Mouse (Mus musculus): ENCODE data around the gene Itga2b. TPM values are rescaled to one million over a fixed set of nuclear protein-coding genes. Genes with fewer than 3 reads are reported as not detected.

Gene Itga2b
- total RNA-seq, 2 experiments from 2014 or later, result 4.1 to 4.4 TPM

DNA sequence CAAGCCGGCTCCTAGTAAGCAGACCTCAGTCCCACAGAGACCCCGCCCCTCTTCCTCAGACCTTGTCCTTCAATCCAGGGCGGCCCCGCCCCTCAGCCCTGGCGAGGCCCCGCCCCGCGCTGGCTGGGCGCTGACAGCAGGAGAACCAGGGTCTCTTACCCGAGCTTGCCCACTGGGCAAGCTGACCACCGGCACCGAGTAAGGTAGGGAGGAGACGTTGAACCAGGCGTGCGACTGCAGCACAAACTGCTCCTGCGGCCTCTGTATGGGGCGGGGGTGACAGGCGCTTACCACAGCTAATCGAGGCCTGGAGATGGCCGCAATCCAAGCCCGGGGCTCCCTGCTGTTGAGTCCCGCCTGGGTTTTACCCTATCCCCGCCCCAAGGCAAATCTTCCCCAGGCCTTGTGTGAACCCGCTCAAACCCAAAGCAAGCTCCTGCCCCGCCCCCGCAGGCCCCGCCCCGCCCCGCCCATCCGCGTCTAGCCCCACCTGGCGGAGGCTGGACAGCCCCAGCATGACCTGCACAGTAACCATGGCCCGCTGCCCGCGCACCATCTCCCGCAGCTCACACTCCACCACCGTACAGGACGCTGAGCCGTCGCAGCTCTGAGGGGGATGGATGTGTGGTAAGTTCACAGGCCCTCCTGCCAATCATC, 14.1 kb downstream of the Itga2b start:
- peak; percentile 65 for DNase-seq

DNA sequence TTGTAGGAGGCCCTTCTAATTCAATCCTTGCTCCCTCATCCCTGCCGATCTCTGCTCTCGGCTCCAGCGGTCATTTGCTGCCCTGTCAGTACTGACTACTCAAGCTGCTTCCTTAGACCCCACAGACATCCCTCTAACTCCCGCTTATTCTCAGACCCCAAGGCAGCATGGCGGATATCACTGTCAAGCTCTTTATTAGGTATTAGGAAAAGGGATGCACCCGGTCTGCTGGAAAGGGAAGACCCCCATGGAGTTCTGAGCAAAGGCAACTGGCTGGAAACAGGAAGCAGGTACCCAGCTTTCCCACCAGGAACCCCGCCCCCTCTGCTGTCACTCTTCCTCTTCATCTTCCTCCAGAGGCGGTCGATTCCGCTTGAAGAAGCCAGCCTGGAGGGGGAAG, 16.8 kb downstream of the Itga2b start:
- DNase-seq, result no peak

DNA sequence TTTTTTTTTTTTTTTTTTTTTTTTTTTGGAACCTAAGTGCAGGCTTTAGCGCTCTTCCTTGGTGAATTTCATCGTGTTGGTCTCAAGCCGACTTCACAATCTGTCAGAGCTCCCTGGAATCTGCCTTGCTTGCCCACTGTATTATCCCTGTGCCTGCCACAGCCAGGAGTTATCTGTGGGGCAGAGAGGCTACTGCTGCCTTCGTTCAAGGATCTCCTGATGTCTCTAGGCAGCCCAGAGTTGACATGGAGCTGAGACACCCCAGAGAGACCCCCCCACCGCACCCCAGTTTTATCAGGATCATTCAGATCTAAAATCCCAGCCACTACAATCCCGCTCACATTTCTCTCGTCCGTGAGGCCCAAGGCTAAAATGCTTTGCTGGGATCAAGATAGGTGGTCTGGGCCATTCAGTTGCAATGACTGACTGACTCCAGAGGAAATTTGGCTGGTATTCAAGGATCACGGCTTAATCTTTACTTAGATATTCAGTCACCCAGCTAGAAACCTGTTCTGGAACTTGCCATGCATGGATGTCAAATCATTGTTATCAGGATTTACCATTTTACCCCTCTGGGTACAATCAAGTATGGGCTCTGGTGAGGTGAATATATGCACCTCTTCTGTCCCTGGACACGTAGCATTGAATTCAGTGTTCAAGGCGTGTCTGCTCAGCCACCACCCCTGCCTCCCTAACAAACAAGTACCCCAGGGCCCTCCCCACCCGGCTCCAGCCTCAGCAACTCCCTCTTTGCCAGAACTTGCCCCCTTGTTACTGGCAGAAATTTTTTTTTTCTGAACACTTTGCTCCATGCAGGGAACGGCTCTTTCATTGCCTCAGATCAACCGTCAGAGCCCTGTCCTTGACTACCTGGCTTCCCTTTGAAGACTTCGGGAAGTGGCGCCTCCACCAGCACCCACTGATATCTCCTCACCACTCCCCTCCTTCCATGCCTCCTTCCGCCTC, 20.6 kb downstream of the Itga2b start:
- DNase-seq, result no peak

DNA sequence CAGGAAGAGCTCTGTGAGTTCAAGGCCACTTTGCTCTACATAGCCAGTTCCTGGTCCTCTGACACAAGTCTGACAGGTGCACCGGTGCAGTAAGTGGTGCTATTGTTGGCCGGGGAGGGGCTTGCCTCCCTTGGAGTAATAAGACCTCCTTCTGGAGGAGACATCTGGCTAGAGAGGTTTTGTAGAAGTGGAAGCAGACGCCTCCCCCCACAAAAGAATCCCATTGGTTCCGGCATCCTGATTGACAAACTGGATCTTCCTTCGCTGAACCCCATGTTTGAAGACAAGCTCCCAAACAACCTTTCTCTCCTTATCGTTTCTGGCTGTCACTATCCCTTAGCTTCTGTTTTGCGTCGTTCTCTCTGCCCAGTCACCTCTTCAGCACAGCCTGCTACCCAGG, 21.6 kb downstream of the Itga2b start:
- DNase-seq, result no peak

DNA sequence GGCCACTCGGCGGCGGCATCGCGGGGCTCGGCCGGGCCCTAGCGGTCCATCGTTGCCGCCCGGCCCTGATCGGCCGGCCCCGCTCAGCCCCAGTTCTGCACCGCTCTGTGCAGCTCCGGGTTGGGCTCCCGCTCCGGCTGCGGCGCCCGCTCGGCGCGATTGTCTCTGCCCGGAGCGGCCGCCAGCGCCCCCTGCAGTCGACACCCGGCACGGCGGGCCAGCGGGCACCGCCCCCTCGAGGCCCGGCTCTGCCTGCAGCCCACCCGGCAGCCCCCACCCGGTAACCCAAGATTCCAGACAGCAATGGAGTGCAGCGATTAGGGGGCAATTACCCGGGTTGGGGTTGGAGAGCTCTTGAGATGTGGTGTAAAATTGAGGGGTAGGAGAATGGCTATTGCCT, 22.4 kb downstream of the Itga2b start, which contains the start of gene Fam171a2:
Fam171a2 (minus strand) TSS at position 186 of the 400 bp plus-strand sequence.
- DNase-seq, result peak; percentile 69 to 81

DNA sequence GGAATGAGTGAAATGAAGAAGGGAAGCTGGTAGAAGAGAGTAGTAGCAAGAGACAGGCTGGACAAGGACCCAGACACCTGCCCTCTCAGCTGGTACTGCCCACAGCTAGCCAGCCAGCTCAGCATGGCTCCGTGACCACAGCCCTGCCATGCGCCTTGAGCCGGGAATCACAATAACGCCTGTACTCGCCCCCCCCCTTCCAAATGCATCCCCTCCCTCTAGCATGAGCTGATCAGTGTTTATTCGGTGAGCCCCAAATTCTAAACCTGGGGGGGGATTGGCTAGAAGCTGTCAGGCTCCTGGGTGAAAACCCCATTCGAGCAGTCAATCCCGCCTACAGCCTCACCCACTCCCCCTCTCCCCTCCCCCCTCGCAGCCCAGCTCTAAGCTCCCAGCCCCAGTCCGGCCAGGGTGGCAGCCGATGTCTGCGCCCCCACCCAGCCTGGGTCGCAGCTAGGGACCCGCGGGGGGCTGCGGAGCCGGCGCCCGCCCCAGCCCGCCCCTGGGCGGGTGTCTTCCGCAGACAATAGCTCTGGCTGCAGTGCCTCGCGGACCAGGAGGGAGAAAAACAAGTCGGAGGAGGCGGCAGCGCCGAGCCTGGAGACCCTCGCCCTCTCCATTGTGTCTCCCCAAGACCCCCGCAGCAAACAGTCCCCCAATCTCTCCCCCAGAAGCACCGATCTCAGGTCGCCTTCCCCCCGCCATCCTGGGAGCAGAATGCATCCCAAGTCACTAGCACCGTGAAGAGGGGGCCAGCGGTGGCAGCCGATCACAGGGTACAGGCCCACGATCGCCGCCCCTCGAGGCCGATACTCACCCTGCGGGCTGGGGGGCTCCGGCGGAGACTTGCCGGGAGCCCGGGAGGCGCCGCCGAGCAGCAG, 23.1 kb downstream of the Itga2b start:
- peak in 1 of 2 experiments; percentile 39 for DNase-seq

DNA sequence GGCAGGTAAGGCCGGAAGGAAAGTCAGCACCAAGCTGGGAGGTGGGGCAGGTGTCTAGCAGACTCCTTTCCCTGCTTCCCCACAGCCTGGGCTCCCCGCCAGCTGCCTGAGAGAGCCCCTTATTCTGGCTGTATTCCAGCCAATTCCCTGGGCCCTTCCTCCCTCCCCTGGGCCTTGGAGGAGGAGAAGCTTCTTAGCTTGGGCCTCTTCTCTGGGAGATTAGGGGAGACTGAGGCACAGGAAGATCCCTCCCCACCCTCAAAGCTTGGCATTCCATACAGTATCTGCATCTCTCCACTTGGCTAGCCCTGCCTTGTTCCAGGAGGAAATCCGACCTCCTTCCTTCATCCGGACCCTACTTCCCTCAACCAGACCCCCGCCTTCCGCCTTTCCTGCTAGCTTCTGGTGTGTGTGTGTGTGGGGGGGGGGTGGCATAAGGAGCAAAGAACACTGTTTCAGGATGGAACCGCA, 24.0 kb downstream of the Itga2b start:
- peak; percentile 49 to 58 for DNase-seq

DNA sequence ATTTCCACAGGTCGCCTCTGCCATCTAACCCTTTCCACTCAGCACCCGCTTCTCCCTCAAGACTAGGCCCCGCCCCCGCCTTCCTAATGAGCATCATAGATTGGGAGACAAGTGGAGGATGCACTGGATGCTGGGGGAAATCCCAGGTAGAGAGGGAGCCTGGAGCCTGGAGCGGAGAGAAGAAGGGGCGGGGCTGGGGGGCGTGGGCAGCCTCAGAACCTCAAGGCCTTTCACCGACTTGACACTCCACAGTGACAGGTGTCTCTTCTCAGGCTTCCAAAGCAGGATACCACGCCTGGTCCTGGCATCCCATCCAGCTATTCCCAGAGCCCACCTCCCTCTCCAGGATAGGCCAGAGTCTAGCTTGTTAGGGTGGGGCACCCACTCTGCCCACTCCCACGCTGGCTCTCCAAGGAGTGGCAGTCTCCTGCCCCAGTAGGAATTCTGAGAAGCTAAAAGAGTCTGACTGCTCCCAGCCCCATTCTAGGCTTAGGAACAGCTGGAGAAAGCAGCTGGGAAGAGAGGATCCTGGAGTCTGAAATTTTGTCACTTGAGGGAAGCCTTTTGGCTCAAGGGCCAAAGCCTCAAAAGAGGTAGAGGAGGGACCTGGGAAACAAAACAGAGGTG, 24.5 kb downstream of the Itga2b start:
- DNase-seq, result peak; percentile 57 to 70

DNA sequence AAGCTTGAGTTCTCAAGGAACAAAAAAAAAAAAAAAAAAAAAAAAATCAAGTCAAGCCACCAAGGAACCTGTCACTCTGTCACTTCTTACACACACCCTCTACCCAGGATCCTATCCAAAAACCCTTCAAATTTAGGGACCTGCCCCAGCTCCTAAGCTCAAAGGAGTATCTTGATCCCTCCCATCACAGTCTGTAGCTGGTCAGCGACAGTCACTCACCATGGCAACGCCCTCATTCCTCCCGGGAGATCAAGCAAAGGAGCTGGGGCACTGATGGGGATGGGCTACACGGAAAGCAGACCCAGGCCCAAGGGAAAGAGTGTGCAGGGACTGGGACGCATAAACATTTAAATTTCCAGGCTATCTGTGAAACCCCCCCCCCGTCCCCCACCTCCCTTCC, 25.1 kb downstream of the Itga2b start:
- no peak for DNase-seq

DNA sequence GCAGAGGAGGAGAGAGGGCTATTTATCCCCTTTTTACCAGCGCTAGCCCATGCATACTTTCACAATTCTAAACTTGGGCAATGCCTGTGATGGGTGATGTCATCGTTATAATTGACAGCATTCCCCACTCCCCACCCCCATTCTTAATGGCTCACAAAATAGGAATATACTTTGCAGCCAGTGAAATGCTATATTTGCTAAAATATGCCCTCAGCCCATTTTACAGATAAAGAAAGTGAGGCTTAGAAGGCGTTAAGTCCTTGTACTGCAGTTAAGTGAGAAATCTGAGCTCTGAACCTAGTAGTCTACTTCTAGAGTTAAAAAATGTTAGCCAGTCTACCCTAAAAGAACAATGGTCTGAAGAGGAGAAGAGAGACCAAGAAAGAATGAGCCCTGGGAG, 25.6 kb downstream of the Itga2b start:
- no peak for DNase-seq

DNA sequence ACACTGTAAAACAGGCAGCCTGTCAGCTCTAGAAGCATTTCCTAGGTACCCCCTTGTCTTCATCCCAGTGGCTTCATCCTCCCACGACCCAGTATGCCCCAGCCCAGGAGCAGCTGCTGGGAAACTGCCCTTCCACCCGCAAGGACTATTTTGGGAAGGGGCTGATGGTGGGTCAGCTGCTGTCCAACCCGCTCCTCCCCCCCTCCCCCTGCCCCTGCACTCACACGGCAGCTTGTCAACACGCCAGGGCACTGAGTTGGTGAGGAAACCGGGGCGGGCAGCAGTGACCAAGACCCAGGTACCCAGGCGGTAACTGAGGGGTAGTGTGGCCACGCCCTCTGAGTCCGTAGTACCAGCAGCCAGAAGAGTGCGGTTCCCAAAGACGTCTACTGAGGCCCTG, 26.2 kb downstream of the Itga2b start:
- DNase-seq, result no peak

DNA sequence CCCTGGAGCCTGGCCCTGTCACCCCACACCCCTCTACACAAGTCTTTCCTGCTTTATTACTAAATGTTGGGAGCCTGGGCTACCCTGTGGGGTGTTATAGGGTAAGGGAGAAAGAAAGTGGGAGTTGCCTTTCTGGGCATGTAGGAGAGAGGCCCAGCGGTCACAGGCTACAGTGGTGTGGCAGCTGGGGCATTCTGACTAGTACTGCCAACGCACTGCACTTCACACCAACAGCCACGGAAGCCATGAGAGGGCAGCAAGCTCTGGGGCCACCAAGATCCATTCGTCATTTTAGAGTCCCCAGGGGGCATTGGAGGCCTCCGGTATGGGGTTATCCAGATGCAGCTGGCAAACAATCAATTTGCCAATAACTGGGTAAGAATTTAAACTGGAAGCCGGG, 27.8 kb downstream of the Itga2b start:
- no peak for DNase-seq

DNA sequence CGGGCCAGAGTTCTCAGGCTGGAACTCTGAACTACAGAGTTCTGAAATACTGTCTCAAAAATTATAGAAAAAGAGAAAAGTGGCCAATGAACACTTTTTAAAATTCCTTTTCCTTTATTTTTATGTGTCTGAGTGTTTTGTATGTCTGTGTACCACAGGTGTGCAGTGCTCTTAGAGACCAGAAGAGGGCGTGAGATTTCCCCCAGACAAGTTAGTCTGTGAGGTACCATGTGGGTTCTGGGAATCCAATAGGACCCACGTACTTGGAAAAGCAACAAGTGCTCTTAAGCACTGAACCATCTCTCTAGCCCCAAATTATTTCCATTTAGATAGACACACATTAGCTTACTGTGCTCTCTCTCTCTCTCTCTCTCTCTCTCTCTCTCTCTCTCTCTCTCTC, 28.5 kb downstream of the Itga2b start:
- no peak for DNase-seq

DNA sequence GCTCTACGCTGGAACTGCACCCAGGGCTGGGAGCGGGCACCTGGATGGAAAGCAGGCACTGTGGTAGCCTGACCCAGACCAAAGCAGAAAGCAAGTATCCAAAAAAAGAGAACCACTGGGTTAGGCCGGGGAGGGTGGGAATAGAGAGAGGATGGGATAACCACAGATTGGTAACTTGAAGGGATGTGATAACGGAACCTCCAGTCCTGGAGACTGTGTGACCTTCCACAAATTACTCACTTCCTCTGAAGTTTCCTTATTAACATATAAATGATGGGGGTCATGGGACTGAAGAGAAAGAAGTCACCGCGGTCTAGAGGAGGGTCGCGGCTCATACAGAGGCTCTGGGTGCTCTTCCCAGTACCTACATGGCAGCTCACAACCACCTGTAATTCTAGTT, 29.7 kb downstream of the Itga2b start:
- DNase-seq, result no peak

DNA sequence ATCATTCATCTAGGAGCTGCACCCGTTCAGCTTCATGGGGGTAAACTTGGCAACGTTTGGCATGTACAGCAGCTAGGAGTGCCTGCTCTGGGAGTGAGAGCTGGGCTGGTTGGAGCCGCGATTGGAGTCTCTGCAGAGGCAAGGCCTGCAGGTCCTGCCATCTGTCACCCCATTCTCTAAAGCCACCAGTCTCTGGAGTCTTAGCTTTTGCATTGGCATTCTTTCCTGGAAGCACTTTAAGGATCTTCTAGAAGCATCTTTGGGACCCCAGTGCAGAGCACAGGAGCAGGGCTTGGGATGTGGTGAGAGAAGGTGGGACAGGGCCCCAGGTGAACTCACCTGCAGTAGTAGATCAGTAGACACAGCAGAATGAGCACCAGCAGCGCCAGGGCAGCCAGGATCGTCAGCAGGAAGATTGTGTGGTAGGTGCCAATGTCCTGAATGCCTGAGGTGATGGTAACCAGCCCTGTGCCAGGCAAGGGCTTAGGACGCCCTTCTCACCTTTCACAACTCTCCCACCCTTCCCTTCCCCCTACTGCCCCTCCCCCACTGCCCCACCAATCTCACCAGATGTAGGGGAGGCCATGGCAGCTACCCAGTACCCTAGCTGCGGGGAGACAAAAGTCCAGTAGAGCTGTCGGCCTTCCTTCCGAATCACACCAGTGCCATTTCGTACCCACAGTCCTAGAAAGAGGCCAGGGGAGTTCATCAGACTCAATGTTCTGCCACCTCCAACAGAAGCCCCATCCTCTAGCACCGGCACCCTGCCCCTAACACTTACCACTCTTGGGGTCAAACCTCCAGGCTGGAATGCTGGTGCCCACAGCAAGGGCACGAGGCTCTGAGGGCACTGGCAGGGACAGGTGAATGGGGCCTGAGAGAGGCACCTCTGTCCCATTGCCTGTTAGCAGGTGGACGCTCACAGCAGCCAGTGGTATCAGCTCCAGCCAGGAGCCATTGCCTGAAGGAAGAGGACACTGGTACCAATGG, 30.5 kb downstream of the Itga2b start:
- DNase-seq, result no peak

DNA sequence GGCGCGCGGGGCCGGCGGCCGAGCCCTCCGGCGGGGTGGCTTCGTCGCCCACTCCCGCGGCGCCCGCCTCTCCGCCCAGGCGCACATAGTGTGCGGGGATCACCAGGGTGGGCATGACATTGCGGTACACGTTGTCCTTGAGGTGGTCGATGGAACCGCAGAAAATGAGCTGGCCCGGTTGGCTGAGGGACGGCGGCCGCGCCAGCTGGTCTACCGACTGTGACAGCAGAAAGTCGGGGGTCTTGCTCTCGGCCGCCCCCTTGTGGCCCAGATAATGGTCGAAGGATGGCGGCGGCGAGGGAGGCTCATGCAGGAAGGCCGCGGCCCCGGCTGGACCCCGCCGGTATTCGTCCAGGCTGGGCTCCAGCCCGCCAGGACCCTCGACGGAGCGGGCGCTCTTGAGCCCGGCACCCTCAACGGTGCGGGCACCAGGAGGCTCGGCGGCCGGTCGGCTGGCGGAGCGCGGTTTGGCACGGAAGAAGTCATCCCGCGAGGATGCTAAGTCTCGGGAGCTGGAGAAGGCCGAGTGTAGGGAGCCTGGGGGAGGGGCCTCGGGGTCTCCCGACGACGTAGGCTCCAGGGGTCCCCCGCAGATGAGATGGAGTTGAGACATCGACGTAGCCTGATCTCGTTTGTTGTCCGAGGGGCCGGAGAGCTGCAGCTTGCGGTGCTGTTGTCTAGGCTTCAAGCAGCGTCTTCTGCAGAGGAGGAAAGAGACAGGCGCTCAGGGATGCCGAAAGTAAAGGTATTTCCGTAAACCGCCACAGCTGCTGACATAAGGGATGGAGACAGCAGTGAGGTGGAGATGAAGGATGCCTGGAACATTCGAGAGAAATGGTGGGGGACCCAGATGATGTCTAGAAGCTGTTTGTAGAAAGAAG, 31.5 kb downstream of the Itga2b start:
- peak; percentile 68 to 85 for DNase-seq

DNA sequence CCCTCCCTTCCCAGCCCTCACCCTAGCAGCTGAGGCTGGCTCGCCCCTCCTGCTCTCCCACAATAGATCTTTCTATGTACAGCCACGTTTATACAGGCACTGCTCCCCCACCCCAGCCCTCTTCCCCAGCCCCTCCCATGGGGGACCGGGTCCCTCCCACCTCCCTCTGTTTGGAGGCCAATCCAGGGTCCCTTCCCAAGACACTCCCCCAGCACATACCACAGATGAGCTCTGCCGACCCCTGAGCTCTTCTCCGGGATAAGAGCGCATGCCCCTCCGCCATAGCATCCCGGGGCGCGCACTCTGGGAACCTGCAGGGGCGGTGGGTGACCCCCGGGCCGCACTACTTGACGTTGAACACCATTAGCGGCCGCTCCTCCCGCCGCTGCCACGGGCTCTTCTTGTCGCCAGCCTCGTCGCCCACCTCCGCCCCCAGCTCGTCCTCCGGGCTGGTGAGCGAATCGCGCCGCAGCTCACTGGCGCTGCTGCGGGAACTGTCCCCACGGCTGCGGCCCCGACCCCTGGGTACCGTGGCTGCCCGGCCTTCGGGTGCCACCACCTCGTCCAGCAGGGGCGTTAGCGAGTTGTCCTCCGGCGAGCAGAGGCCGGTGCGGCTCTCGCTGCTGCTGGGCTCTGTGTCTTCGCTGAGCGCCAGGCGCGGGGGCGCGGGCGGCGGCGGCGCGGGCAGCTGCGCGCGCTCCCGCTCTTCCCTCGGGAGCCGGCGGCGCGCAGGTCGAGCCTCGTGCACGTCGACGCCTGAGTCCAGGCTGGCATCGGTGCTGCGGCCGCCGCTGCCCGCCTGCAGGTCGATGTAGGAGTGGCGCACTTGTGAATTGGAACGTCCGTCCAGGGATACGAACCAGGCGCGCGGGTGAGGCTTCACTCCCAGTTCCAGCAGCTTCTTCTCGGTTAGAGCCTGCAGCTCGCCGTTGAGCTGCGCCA, 32.5 kb downstream of the Itga2b start:
- peak; percentile 54 to 57 for DNase-seq

DNA sequence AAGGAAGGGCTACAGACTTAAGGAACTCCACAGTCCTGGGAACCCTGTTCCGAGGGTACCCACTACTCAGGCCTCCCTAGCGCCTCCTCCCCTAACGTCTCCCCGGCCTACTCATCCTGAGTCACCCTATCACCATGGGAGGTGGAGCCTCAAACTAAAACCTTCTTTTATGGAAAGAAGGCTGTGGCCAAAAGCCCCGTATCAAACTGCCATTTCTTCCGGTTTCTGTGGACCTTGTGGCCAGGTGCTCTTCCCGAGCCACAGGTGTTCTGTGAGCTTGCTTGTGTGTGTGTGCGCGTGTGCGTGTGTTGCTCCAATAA, 33.5 kb downstream of the Itga2b start:
- DNase-seq, result no peak

Data from heart, adult 18-20 months (tissue).